Mouse (Mus musculus) stomach, embryonic 16.5 days (tissue): ENCODE results near the gene Slc17a8. TPM values are rescaled to one million over a fixed set of nuclear protein-coding genes. Genes with fewer than 3 reads are reported as not detected.

Experiments used
- ATAC-seq: fragments of 200-750 bp; cut with Nextera tagmentation; 2 replicates; pipeline ENCODE4 v1.8.0; 2017; ENCODE audit warnings: moderate number of reproducible peaks, moderate TSS enrichment; ENCODE audit not compliant: insufficient read depth, low FRiP score
- H3K27ac ChIP-seq: fragments of 300-500 bp; sonication (generic); 2 replicates; pipeline ENCODE4 v1.5.1; 2014; ENCODE audit warnings: low read length
- H3K27me3 ChIP-seq: fragments of 300-500 bp; sonication (generic); 2 replicates; pipeline ENCODE4 v1.6.1; 2014; ENCODE audit warnings: low read length, control low read depth, mixed read lengths; ENCODE audit not compliant: control insufficient read depth, insufficient read depth
- H3K36me3 ChIP-seq: fragments of 300-500 bp; sonication (generic); 2 replicates; pipeline ENCODE4 v1.6.1; 2014; ENCODE audit warnings: low read length; ENCODE audit not compliant: control insufficient read depth, insufficient read depth
- H3K4me1 ChIP-seq: fragments of 300-500 bp; sonication (generic); 2 replicates; pipeline ENCODE4 v1.6.1; 2014; ENCODE audit warnings: low read length, control low read depth, mixed read lengths; ENCODE audit not compliant: control insufficient read depth, insufficient read depth
- H3K4me2 ChIP-seq: fragments of 300-500 bp; sonication (generic); 2 replicates; pipeline ENCODE4 v1.6.1; 2014; ENCODE audit warnings: low read depth, low read length, mixed read lengths
- H3K4me3 ChIP-seq: fragments of 300-500 bp; sonication (generic); replicated peaks from 2 replicates; pipeline ENCODE4 v1.5.1; 2014; ENCODE audit warnings: mild to moderate bottlenecking, low read length
- H3K9ac ChIP-seq: fragments of 300-500 bp; sonication (generic); 2 replicates; pipeline ENCODE4 v1.6.1; 2014; ENCODE audit warnings: low read length
- H3K9me3 ChIP-seq: fragments of 300-500 bp; sonication (generic); replicated peaks from 2 replicates; pipeline ENCODE4 v1.6.1; 2016; ENCODE audit warnings: low read length, control low read depth; ENCODE audit not compliant: control insufficient read depth
- WGBS: fragments of 180-500 bp; shearing (Covaris S2); extraction: QIAGEN DNeasy Blood & Tissue Kit; methylation state at CpG from one replicate; pipeline ENCODE4 v1.1.7; 2014; 5-methylcytosine and 5-hydroxymethylcytosine counted together
- polyA plus RNA-seq: library from polyadenylated mRNA; unstranded; fragments of >200 nt; fragmentation: Nextera tagmentation; extraction: Ambion mirVana; gene quantifications from 2 replicates; pipeline ENCODE4 v1.2.1, GENCODE M21; 2015

Slc17a8 gene
- polyA plus RNA-seq, 1 experiment from 2014 or later: 0.03 TPM

GRCm38 (mm10) chr10:89637001-89637400, 15.9 kb upstream of the Slc17a8 start:
- H3K36me3 ChIP-seq: peaks cover 6% of the 10 kb centered on the region
- H3K27ac ChIP-seq: no peak overlapping the region
- H3K9me3 ChIP-seq: no peaks in the 10 kb centered on the region
- H3K4me2 ChIP-seq: no peak overlapping the region
- no peaks in the 10 kb centered on the region for H3K4me1 ChIP-seq
- ATAC-seq: no peak
- no peak overlapping the region for H3K9ac ChIP-seq
- H3K4me3 ChIP-seq: no peak overlapping the region
- no peaks in the 10 kb centered on the region for H3K27me3 ChIP-seq
- 65% methylated on average over 3 of the region's 3 CpGs for WGBS

DNA sequence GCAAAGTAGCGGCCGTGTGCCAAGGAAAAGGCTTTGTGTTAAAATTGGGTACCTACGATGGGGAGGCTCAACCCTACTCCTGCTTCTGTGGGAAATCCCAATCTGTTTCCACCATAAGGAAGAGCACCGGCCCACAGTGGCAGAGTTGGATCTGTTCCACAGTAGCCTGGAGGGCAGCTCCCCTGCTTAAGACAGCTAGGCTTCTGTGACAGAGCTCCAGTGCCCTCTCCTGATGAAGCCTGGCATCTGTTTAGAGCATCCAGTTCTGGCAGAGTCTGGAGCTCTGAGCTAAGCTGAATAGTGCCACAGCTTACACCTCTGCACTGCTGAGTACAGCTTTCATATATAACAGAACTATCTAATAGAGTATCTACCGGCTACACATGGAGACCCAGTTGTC, 14.0 kb upstream of the Slc17a8 start:
- H3K27me3 ChIP-seq: no peaks in the 10 kb centered on the region
- H3K4me2 ChIP-seq: no peak overlapping the region
- no peaks in the 10 kb centered on the region for H3K4me1 ChIP-seq
- 86% methylated on average over 5 of the region's 5 CpGs for WGBS
- no peak overlapping the region for H3K27ac ChIP-seq
- H3K9me3 ChIP-seq: no peaks in the 10 kb centered on the region
- no peak for ATAC-seq
- H3K9ac ChIP-seq: no peak overlapping the region
- H3K4me3 ChIP-seq: no peak overlapping the region
- no peaks in the 10 kb centered on the region; the same call in 1 of the 2 replicates for H3K36me3 ChIP-seq

- no peak overlapping the region for H3K4me2 ChIP-seq
- no peaks in the 10 kb centered on the region for H3K9me3 ChIP-seq
- H3K4me3 ChIP-seq: no peak overlapping the region
- no peaks in the 10 kb centered on the region for H3K27me3 ChIP-seq
- no peak overlapping the region for H3K9ac ChIP-seq
- H3K36me3 ChIP-seq: no peaks in the 10 kb centered on the region
- no peak for ATAC-seq
- no peaks in the 10 kb centered on the region for H3K4me1 ChIP-seq
- no peak overlapping the region for H3K27ac ChIP-seq
- 84% methylated on average over 7 of the region's 7 CpGs for WGBS
Measured at GRCm38 (mm10) chr10:89633736-89634426, 12.8 kb upstream of the Slc17a8 start.

DNA sequence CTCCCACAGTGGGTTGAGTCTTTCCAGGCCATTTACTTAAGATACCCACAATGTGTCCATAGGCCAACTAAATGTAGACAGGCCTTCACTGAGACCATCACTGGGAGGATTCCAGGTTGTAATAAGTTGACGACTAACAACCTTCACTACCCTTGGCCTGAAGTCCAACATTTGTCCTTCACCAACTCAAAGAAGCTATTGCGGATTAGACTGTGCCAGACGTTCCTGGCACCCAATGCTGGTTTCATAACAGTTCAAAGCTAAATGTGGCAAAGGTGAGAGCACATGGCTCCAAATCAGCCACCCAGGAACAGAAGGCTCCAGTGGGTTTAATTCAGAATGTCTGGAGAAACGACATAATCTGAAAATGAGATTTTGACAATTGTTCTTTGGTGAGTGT, 12.1 kb upstream of the Slc17a8 start:
- H3K9ac ChIP-seq: no peak overlapping the region
- no peaks in the 10 kb centered on the region for H3K4me1 ChIP-seq
- H3K27ac ChIP-seq: no peak overlapping the region
- H3K4me2 ChIP-seq: no peak overlapping the region
- no peaks in the 10 kb centered on the region for H3K9me3 ChIP-seq
- no peak overlapping the region for H3K4me3 ChIP-seq
- H3K27me3 ChIP-seq: no peaks in the 10 kb centered on the region
- no peak for ATAC-seq
- no peaks in the 10 kb centered on the region for H3K36me3 ChIP-seq
- WGBS: 93% methylated on average over 4 of the region's 4 CpGs

- ATAC-seq: no peak
Measured at GRCm38 (mm10) chr10:89631831-89632230, 10.8 kb upstream of the Slc17a8 start.

DNA sequence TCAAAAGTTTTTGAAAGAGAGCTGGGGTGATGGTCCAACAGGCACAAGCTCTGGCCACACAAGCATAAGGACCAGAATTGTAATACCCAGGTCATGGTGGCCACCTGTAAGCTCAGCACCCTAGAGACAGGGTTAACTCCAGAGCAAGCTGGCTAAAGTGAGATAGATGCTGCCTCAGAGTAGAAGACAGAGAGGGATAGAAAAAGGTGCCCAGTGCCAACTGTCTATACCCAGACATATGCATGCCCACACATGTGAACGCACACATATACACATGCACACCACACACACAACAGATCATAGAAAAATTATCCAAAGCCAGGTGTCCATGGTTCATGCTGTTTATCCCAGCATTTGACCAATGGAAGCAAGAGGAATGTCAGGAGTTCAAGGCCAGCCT, 9.5 kb upstream of the Slc17a8 start:
- ATAC-seq: no peak
- Histone ChIP-seq H3K27me3 (no peaks in the 10 kb centered on the region), H3K4me3 (no peak overlapping the region), H3K4me1 (no peaks in the 10 kb centered on the region), H3K9me3 (no peaks in the 10 kb centered on the region), H3K36me3 (no peaks in the 10 kb centered on the region), H3K9ac (no peak overlapping the region), H3K27ac (no peak overlapping the region), H3K4me2 (no peak overlapping the region)
- WGBS: 100% methylated on average over 1 of the region's 1 CpGs

More at GRCm38 (mm10) chr10:89631831-89632230, 10.8 kb upstream of the Slc17a8 start:
- no peaks in the 10 kb centered on the region for H3K36me3 ChIP-seq
- H3K9me3 ChIP-seq: no peaks in the 10 kb centered on the region
- H3K9ac ChIP-seq: no peak overlapping the region
- H3K27ac ChIP-seq: no peak overlapping the region
- H3K4me3 ChIP-seq: no peak overlapping the region
- WGBS: 54% methylated on average over 5 of the region's 5 CpGs
- no peaks in the 10 kb centered on the region for H3K4me1 ChIP-seq
- no peak overlapping the region for H3K4me2 ChIP-seq
- no peaks in the 10 kb centered on the region for H3K27me3 ChIP-seq

GRCm38 (mm10) chr10:89630052-89630451, 9.0 kb upstream of the Slc17a8 start:
- 23% methylated on average over 3 of the region's 3 CpGs for WGBS
- no peak for ATAC-seq
- Histone ChIP-seq H3K9me3 (no peaks in the 10 kb centered on the region), H3K27me3 (no peaks in the 10 kb centered on the region), H3K27ac (no peak overlapping the region), H3K4me3 (no peak overlapping the region), H3K9ac (no peak overlapping the region), H3K4me1 (no peaks in the 10 kb centered on the region), H3K36me3 (no peaks in the 10 kb centered on the region), H3K4me2 (no peak overlapping the region)

DNA sequence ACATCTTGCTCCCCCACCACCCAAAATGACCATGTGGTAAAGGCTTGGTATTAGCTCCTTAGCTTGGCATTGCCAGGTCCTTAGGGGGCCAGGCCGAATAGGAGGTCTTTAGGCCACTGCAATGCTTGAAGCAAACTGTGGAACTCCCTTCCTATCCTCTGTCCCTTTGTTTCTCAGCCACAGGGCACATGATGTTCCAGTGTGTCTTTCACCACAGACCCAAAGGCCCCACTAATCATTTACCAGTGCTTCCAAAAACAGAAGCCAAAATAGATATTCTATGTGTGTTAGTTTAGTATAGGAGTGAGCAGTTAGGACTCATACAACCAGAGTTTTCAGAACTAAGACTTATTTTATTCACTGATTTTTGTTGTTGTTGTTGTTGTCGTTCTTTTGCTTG, 5.7 kb upstream of the Slc17a8 start:
- Histone ChIP-seq H3K4me2 (no peak overlapping the region), H3K4me3 (no peak overlapping the region), H3K27me3 (no peaks in the 10 kb centered on the region), H3K36me3 (no peaks in the 10 kb centered on the region), H3K9me3 (no peaks in the 10 kb centered on the region), H3K4me1 (no peaks in the 10 kb centered on the region), H3K9ac (no peak overlapping the region), H3K27ac (no peak overlapping the region)
- no peak for ATAC-seq
- WGBS: 84% methylated on average over 2 of the region's 2 CpGs

GRCm38 (mm10) chr10:89624196-89624595, 3.1 kb upstream of the Slc17a8 start:
- Histone ChIP-seq H3K9ac (no peak overlapping the region), H3K4me1 (no peaks in the 10 kb centered on the region), H3K4me2 (no peak overlapping the region), H3K4me3 (no peak overlapping the region), H3K27ac (no peak overlapping the region), H3K9me3 (no peaks in the 10 kb centered on the region), H3K27me3 (no peaks in the 10 kb centered on the region; the same call in 1 of the 2 replicates), H3K36me3 (no peaks in the 10 kb centered on the region)
- no peak for ATAC-seq
- WGBS: 72% methylated on average over 2 of the region's 2 CpGs
